Mouse (Mus musculus): ENCODE data around the gene Tns1. TPM values are rescaled to one million over a fixed set of nuclear protein-coding genes. Genes with fewer than 3 reads are reported as not detected.

Gene Tns1
- total and polyA plus RNA-seq, 2 experiments: 17.9 to 47.9 TPM

DNA sequence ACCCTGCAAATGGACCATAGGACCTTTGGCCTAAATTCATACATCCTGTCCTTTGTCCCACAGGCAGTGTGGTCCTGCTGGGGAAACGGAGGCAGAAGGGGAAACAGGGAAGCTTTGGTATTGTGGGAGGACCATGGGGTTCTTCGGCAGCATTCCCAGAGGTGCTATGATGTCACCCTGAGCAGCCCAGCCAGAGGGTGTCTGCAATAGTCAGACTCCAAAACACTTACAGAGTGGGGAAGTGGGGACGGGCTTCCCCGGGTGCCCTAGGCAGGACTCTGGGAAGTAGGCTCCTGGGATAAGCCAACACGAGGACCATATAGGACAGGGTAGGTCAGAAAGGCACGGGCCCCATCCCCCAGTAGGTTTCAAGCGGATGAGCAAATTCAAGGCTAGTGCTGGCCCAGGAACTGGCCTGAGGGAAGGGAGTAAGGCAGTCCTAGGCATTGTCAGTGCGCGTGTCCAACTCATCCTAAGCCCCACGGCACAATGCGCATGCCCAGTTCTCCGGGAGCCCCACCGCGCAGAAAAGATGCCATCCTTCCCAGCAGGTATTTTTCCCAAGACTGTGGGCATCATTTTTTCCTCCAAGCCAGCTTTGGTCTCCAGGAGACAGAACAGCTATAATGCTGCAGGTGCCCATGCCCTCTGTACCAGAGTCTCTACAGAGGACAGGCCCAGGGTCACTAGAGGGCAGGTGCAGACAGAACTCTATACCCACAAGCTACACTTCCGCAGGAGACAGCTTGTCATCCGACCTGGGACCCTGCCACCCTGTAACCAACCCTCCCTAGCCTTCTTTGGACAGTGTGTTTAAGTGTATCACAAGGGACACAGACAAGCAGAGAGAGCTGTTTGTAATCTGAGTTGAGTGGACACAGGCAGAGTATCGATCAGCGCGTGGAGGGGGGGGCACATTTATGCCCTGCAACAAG is 210.9 kb downstream of the Tns1 start:
- no peak overlapping the region for H3K27ac ChIP-seq (replicated peaks; ENCODE audit: insufficient read depth, low read depth, low read length)
- WGBS: 86% methylated on average over 19 of the region's 19 CpGs
- no peak for DNase-seq (ENCODE audit: extremely low read depth, low read depth, low spot score)

DNA sequence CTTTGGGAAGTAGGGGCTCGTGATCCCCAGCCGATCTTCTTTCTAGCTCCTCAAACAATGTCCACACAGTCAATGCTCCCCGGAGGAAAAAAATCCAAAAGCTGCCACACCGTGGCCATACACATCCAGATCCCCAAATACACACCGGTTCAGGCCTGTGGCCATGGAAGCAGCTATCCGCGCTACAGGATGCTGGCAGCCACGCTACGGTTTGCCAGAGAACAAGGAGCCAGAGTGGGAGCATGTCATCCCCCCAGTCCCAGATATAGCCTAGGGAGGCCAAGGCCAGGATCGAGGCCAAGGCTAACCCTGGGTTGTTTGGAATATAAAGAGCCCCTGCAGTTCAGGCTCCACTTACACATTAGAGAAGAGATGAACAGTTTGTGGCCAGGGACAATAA is 211.8 kb downstream of the Tns1 start:
- WGBS: 86% methylated on average over 10 of the region's 10 CpGs
- no peak for DNase-seq (ENCODE audit: extremely low read depth, low read depth, low spot score)

More for the DNA sequence above, 210.9 kb downstream of the Tns1 start:
- no peaks in the 10 kb centered on the region for H3K27me3 ChIP-seq (ENCODE audit: control insufficient read depth, insufficient read depth, low read length)
- TF ChIP-seq CTCF (IDR thresholded peaks at IDR 0.05; ENCODE audit: low read depth, low read length): no peak
- no peaks in the 10 kb centered on the region for H3K4me1 ChIP-seq (ENCODE audit: control insufficient read depth, insufficient read depth, low read length)
- H3K4me3 ChIP-seq (ENCODE audit: insufficient read depth, low read depth, low read length): no peak overlapping the region
- peaks cover 27% of the 10 kb centered on the region for H3K36me3 ChIP-seq (ENCODE audit: control insufficient read depth, insufficient read depth, low read length)
- no peak overlapping the region for H3K9ac ChIP-seq (ENCODE audit: low read depth, low read length)
- H3K79me2 ChIP-seq (ENCODE audit: control insufficient read depth, insufficient read depth, low read length): no peaks in the 10 kb centered on the region

GRCm38 (mm10) chr1:73911981-73912380 is 212.3 kb downstream of the Tns1 start:
- no peak for DNase-seq (ENCODE audit: extremely low read depth, low read depth, low spot score)
- Histone ChIP-seq H3K79me2 (ENCODE audit: control insufficient read depth, insufficient read depth, low read length) (no peaks in the 10 kb centered on the region), H3K27me3 (ENCODE audit: control insufficient read depth, insufficient read depth, low read length) (no peaks in the 10 kb centered on the region), H3K27ac (replicated peaks; ENCODE audit: insufficient read depth, low read depth, low read length) (no peak overlapping the region), H3K4me3 (ENCODE audit: insufficient read depth, low read depth, low read length) (no peak overlapping the region), H3K4me1 (ENCODE audit: control insufficient read depth, insufficient read depth, low read length) (no peaks in the 10 kb centered on the region), H3K36me3 (ENCODE audit: control insufficient read depth, insufficient read depth, low read length) (peaks cover 14% of the 10 kb centered on the region), H3K9ac (ENCODE audit: low read depth, low read length) (no peak overlapping the region)
- 89% methylated on average over 8 of the region's 8 CpGs for WGBS
- TF ChIP-seq POLR2A (IDR thresholded peaks at IDR 0.05; ENCODE audit: extremely low read depth, insufficient read depth, low read length): no peak
- no peak for TF ChIP-seq CTCF (IDR thresholded peaks at IDR 0.05; ENCODE audit: low read depth, low read length)

More for the DNA sequence above, 211.8 kb downstream of the Tns1 start:
- Histone ChIP-seq H3K9ac (ENCODE audit: low read depth, low read length) (no peak overlapping the region), H3K36me3 (ENCODE audit: control insufficient read depth, insufficient read depth, low read length) (peaks cover 18% of the 10 kb centered on the region), H3K27ac (replicated peaks; ENCODE audit: insufficient read depth, low read depth, low read length) (no peak overlapping the region), H3K27me3 (ENCODE audit: control insufficient read depth, insufficient read depth, low read length) (no peaks in the 10 kb centered on the region), H3K79me2 (ENCODE audit: control insufficient read depth, insufficient read depth, low read length) (no peaks in the 10 kb centered on the region), H3K4me3 (ENCODE audit: insufficient read depth, low read depth, low read length) (no peak overlapping the region), H3K4me1 (ENCODE audit: control insufficient read depth, insufficient read depth, low read length) (no peaks in the 10 kb centered on the region)
- TF ChIP-seq POLR2A (IDR thresholded peaks at IDR 0.05; ENCODE audit: extremely low read depth, insufficient read depth, low read length) (no peak), CTCF (IDR thresholded peaks at IDR 0.05; ENCODE audit: low read depth, low read length) (no peak)

DNA sequence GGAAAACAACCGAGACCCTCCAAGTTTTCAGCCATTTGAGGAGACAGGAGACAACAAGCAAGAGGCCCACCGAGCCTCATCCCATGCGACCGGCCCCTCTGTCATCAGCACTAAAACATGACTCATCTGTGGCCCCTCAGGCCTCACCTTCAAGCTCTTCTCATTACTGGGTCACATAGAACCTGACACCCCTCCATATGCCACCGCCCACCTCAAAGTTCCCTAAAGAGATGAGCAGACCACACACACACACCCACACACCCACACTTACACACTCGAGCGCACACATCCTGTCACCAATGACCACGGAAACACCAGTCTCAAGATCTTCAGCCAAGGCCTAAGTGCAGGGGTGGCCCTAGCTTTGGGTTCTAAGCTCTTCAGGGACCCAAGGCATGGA is 213.5 kb downstream of the Tns1 start:
- DNase-seq (ENCODE audit: extremely low read depth, low read depth, low spot score): no peak
- Histone ChIP-seq H3K4me3 (ENCODE audit: insufficient read depth, low read depth, low read length) (no peak overlapping the region), H3K79me2 (ENCODE audit: control insufficient read depth, insufficient read depth, low read length) (no peaks in the 10 kb centered on the region), H3K9ac (ENCODE audit: low read depth, low read length) (no peak overlapping the region), H3K27me3 (ENCODE audit: control insufficient read depth, insufficient read depth, low read length) (no peaks in the 10 kb centered on the region), H3K4me1 (ENCODE audit: control insufficient read depth, insufficient read depth, low read length) (no peaks in the 10 kb centered on the region), H3K27ac (replicated peaks; ENCODE audit: insufficient read depth, low read depth, low read length) (no peak overlapping the region), H3K36me3 (ENCODE audit: control insufficient read depth, insufficient read depth, low read length) (peaks cover 5% of the 10 kb centered on the region; the same call in 1 of the 2 replicates)
- TF ChIP-seq CTCF (IDR thresholded peaks at IDR 0.05; ENCODE audit: low read depth, low read length): no peak
- TF ChIP-seq POLR2A (IDR thresholded peaks at IDR 0.05; ENCODE audit: extremely low read depth, insufficient read depth, low read length): no peak
- 87% methylated on average over 8 of the region's 8 CpGs for WGBS

DNA sequence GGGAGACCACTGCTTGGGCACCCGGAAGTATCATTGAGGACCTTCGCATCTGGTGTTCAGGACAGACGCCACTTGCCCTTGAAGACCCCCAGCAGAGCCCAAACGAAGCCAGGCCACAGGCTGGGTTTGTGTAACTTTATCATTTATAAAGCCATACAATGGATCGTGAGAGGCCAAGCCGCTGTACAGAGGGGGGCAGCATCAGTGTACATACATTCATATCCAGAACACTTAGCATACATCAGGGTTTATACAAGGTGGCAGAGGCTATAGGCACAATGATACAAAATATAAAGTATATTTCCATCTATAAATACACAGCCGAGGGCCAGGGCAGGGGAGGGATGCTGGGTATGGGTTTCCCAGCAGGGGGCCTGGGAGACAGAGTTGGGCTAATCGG is 214.1 kb downstream of the Tns1 start:
- TF ChIP-seq POLR2A (IDR thresholded peaks at IDR 0.05; ENCODE audit: extremely low read depth, insufficient read depth, low read length): no peak
- no peak for TF ChIP-seq CTCF (IDR thresholded peaks at IDR 0.05; ENCODE audit: low read depth, low read length)
- DNase-seq (ENCODE audit: extremely low read depth, low read depth, low spot score): no peak
- H3K27me3 ChIP-seq (ENCODE audit: control insufficient read depth, insufficient read depth, low read length): no peaks in the 10 kb centered on the region
- no peaks in the 10 kb centered on the region for H3K79me2 ChIP-seq (ENCODE audit: control insufficient read depth, insufficient read depth, low read length)
- H3K36me3 ChIP-seq (ENCODE audit: control insufficient read depth, insufficient read depth, low read length): peaks cover 5% of the 10 kb centered on the region; the same call in 1 of the 2 replicates
- no peak overlapping the region for H3K9ac ChIP-seq (ENCODE audit: low read depth, low read length)
- no peak overlapping the region for H3K4me3 ChIP-seq (ENCODE audit: insufficient read depth, low read depth, low read length)
- 89% methylated on average over 8 of the region's 8 CpGs for WGBS
- H3K4me1 ChIP-seq (ENCODE audit: control insufficient read depth, insufficient read depth, low read length): no peaks in the 10 kb centered on the region
- H3K27ac ChIP-seq (replicated peaks; ENCODE audit: insufficient read depth, low read depth, low read length): no peak overlapping the region

Measured in liver, adult 2 months (tissue).